Mouse (Mus musculus): ENCODE measurements around the gene Rnase4. TPM values are rescaled to one million over a fixed set of nuclear protein-coding genes. Genes with fewer than 3 reads are reported as not detected.
A peak's percentile ranks its signal among the peaks of the same experiment; 100 is the strongest.

Rnase4 gene
- polyA plus RNA-seq, 1 experiment from 2014 or later: 29.7 TPM

GRCm38 (mm10) chr14:51082599-51083581 lies 8.0 kb upstream of the Rnase4 start:
- 3% methylated on average over 39 of the region's 40 CpGs for WGBS
- peak; percentile 60; the same call in 1 of the 2 replicates for ATAC-seq (ENCODE audit: insufficient number of reproducible peaks, insufficient read depth, low FRiP score, low read depth)
- no peaks in the 10 kb centered on the region for H3K9me3 ChIP-seq (ENCODE audit: control insufficient read depth, low read length)
- no peaks in the 10 kb centered on the region for H3K36me3 ChIP-seq (ENCODE audit: control insufficient read depth, insufficient read depth, low read length)
- no peaks in the 10 kb centered on the region for H3K27me3 ChIP-seq (ENCODE audit: control insufficient read depth, insufficient read depth, low read length)
- H3K4me1 ChIP-seq (ENCODE audit: control insufficient read depth in 2 of 2, insufficient read depth in 2 of 2, low read length in 2 of 2): peaks cover 0 to 3% of the 10 kb centered on the region in 2 experiments; a peak in 1 of 4 replicates
- H3K4me3 ChIP-seq (ENCODE audit: control insufficient read depth in 1 of 2, insufficient read depth in 1 of 2, low read depth in 1 of 2, low read length in 2 of 2): peak overlapping the region; percentile 55 to 69
- H3K9ac ChIP-seq (ENCODE audit: low read length): peak overlapping the region; percentile 74
- no peak overlapping the region for H3K27ac ChIP-seq (replicated peaks in 1 of 2; ENCODE audit: control insufficient read depth in 1 of 2, insufficient read depth in 1 of 2, low read depth in 2 of 2, low read length in 2 of 2)
- peak overlapping the region; percentile 70 for H3K4me2 ChIP-seq (ENCODE audit: low read length)

- Histone ChIP-seq H3K4me3 (ENCODE audit: control insufficient read depth in 1 of 2, insufficient read depth in 1 of 2, low read depth in 1 of 2, low read length in 2 of 2) (peak overlapping the region; percentile 55 to 69), H3K27ac (replicated peaks in 1 of 2; ENCODE audit: control insufficient read depth in 1 of 2, insufficient read depth in 1 of 2, low read depth in 2 of 2, low read length in 2 of 2) (no peak overlapping the region), H3K36me3 (ENCODE audit: control insufficient read depth, insufficient read depth, low read length) (no peaks in the 10 kb centered on the region), H3K4me2 (ENCODE audit: low read length) (peak overlapping the region; percentile 70), H3K4me1 (ENCODE audit: control insufficient read depth in 2 of 2, insufficient read depth in 2 of 2, low read length in 2 of 2) (peaks cover 0 to 3% of the 10 kb centered on the region in 2 experiments; a peak in 1 of 4 replicates), H3K9ac (ENCODE audit: low read length) (peak overlapping the region; percentile 74; the same call in 1 of the 2 replicates), H3K9me3 (ENCODE audit: control insufficient read depth, low read length) (no peaks in the 10 kb centered on the region), H3K27me3 (ENCODE audit: control insufficient read depth, insufficient read depth, low read length) (no peaks in the 10 kb centered on the region)
- ATAC-seq (ENCODE audit: insufficient number of reproducible peaks, insufficient read depth, low FRiP score, low read depth): no peak
- WGBS: 17% methylated on average over 7 of the region's 7 CpGs
Observed at GRCm38 (mm10) chr14:51083805-51084204, 7.1 kb upstream of the Rnase4 start.

- WGBS: 81% methylated on average over 2 of the region's 2 CpGs
- Histone ChIP-seq H3K9me3 (ENCODE audit: control insufficient read depth, low read length) (no peaks in the 10 kb centered on the region), H3K4me1 (ENCODE audit: control insufficient read depth in 2 of 2, insufficient read depth in 2 of 2, low read length in 2 of 2) (peaks cover 0 to 3% of the 10 kb centered on the region in 2 experiments; a peak in 1 of 4 replicates), H3K27ac (replicated peaks in 1 of 2; ENCODE audit: control insufficient read depth in 1 of 2, insufficient read depth in 1 of 2, low read depth in 2 of 2, low read length in 2 of 2) (no peak overlapping the region), H3K9ac (ENCODE audit: low read length) (no peak overlapping the region), H3K36me3 (ENCODE audit: control insufficient read depth, insufficient read depth, low read length) (no peaks in the 10 kb centered on the region), H3K4me3 (ENCODE audit: control insufficient read depth in 1 of 2, insufficient read depth in 1 of 2, low read depth in 1 of 2, low read length in 2 of 2) (no peak overlapping the region), H3K4me2 (ENCODE audit: low read length) (no peak overlapping the region), H3K27me3 (ENCODE audit: control insufficient read depth, insufficient read depth, low read length) (no peaks in the 10 kb centered on the region)
- ATAC-seq (ENCODE audit: insufficient number of reproducible peaks, insufficient read depth, low FRiP score, low read depth): no peak
Observed at GRCm38 (mm10) chr14:51085086-51085485, 5.8 kb upstream of the Rnase4 start.

- Histone ChIP-seq H3K27ac (replicated peaks in 1 of 2; ENCODE audit: control insufficient read depth in 1 of 2, insufficient read depth in 1 of 2, low read depth in 2 of 2, low read length in 2 of 2) (no peak overlapping the region), H3K9me3 (ENCODE audit: control insufficient read depth, low read length) (no peaks in the 10 kb centered on the region), H3K36me3 (ENCODE audit: control insufficient read depth, insufficient read depth, low read length) (no peaks in the 10 kb centered on the region), H3K9ac (ENCODE audit: low read length) (no peak overlapping the region), H3K27me3 (ENCODE audit: control insufficient read depth, insufficient read depth, low read length) (no peaks in the 10 kb centered on the region), H3K4me2 (ENCODE audit: low read length) (no peak overlapping the region), H3K4me1 (ENCODE audit: control insufficient read depth in 2 of 2, insufficient read depth in 2 of 2, low read length in 2 of 2) (peaks cover 0 to 3% of the 10 kb centered on the region in 2 experiments; a peak in 1 of 4 replicates), H3K4me3 (ENCODE audit: control insufficient read depth in 1 of 2, insufficient read depth in 1 of 2, low read depth in 1 of 2, low read length in 2 of 2) (no peak overlapping the region)
- no peak for ATAC-seq (ENCODE audit: insufficient number of reproducible peaks, insufficient read depth, low FRiP score, low read depth)
- WGBS: 77% methylated on average over 4 of the region's 4 CpGs
Observed at GRCm38 (mm10) chr14:51085911-51086310, 5.0 kb upstream of the Rnase4 start.

GRCm38 (mm10) chr14:51087762-51088161 lies 3.1 kb upstream of the Rnase4 start:
- peak overlapping the region; percentile 78 to 98; a peak in 3 of 4 replicates for H3K4me3 ChIP-seq (ENCODE audit: control insufficient read depth in 1 of 2, insufficient read depth in 1 of 2, low read depth in 1 of 2, low read length in 2 of 2)
- peak overlapping the region; percentile 82 for H3K4me2 ChIP-seq (ENCODE audit: low read length)
- peaks cover 5 to 13% of the 10 kb centered on the region in 2 experiments; a peak in 3 of 4 replicates for H3K4me1 ChIP-seq (ENCODE audit: control insufficient read depth in 2 of 2, insufficient read depth in 2 of 2, low read length in 2 of 2)
- no peaks in the 10 kb centered on the region for H3K36me3 ChIP-seq (ENCODE audit: control insufficient read depth, insufficient read depth, low read length)
- ATAC-seq (ENCODE audit: insufficient number of reproducible peaks, insufficient read depth, low FRiP score, low read depth): no peak
- WGBS: 13% methylated on average over 9 of the region's 9 CpGs
- H3K27me3 ChIP-seq (ENCODE audit: control insufficient read depth, insufficient read depth, low read length): no peaks in the 10 kb centered on the region
- no peaks in the 10 kb centered on the region for H3K9me3 ChIP-seq (ENCODE audit: control insufficient read depth, low read length)
- peak overlapping the region; percentile 72 for H3K9ac ChIP-seq (ENCODE audit: low read length)
- H3K27ac ChIP-seq (replicated peaks in 1 of 2; ENCODE audit: control insufficient read depth in 1 of 2, insufficient read depth in 1 of 2, low read depth in 2 of 2, low read length in 2 of 2): no peak overlapping the region

- WGBS: 1% methylated on average over 23 of the region's 23 CpGs
- H3K27me3 ChIP-seq (ENCODE audit: control insufficient read depth, insufficient read depth, low read length): no peaks in the 10 kb centered on the region
- H3K4me2 ChIP-seq (ENCODE audit: low read length): peak overlapping the region; percentile 82
- no peaks in the 10 kb centered on the region for H3K36me3 ChIP-seq (ENCODE audit: control insufficient read depth, insufficient read depth, low read length)
- peak overlapping the region; percentile 72 for H3K9ac ChIP-seq (ENCODE audit: low read length)
- H3K9me3 ChIP-seq (ENCODE audit: control insufficient read depth, low read length): no peaks in the 10 kb centered on the region
- peak overlapping the region; percentile 84 to 88 for H3K27ac ChIP-seq (replicated peaks in 1 of 2; ENCODE audit: control insufficient read depth in 1 of 2, insufficient read depth in 1 of 2, low read depth in 2 of 2, low read length in 2 of 2)
- H3K4me3 ChIP-seq (ENCODE audit: control insufficient read depth in 1 of 2, insufficient read depth in 1 of 2, low read depth in 1 of 2, low read length in 2 of 2): peak overlapping the region; percentile 78 to 98
- H3K4me1 ChIP-seq (ENCODE audit: control insufficient read depth in 2 of 2, insufficient read depth in 2 of 2, low read length in 2 of 2): peaks cover 5 to 13% of the 10 kb centered on the region in 2 experiments; a peak in 3 of 4 replicates
- peak; percentile 18; the same call in 1 of the 2 replicates for ATAC-seq (ENCODE audit: insufficient number of reproducible peaks, insufficient read depth, low FRiP score, low read depth)
Observed at GRCm38 (mm10) chr14:51088166-51088969, 2.5 kb upstream of the Rnase4 start.

Data from heart, embryonic 14.5 days (tissue).